Mouse (Mus musculus) embryonic facial prominence, embryonic 14.5 days (tissue): Measurements from ENCODE around the gene Pofut2. TPM values are rescaled to one million over a fixed set of nuclear protein-coding genes. Genes with fewer than 3 reads are reported as not detected.
A peak's percentile ranks its signal among the peaks of the same experiment; 100 is the strongest.

Source experiments
- ATAC-seq: fragments of 200-750 bp; cut with Nextera tagmentation; 2 replicates; pipeline ENCODE4 v1.8.0; 2017; ENCODE audit warnings: low read depth, moderate number of reproducible peaks, moderate TSS enrichment
- DNase-seq: peaks from one replicate; pipeline ENCODE4 v3.0.0-alpha.2; 2015; ENCODE audit warnings: low spot score
- H3K27ac ChIP-seq: fragments of 300-500 bp; sonication (generic); replicated peaks from 2 replicates; pipeline ENCODE4 v1.5.1; 2014; ENCODE audit warnings: low read depth, mild to moderate bottlenecking, low read length, moderate library complexity
- H3K27me3 ChIP-seq: fragments of 300-500 bp; sonication (generic); replicated peaks from 2 replicates; pipeline ENCODE4 v1.6.1; 2014; ENCODE audit warnings: low read length; ENCODE audit not compliant: control insufficient read depth, insufficient read depth
- H3K36me3 ChIP-seq: fragments of 300-500 bp; sonication (generic); 2 replicates; pipeline ENCODE4 v1.6.1; 2014; ENCODE audit warnings: low read length, mixed read lengths; ENCODE audit not compliant: control insufficient read depth, insufficient read depth
- H3K4me1 ChIP-seq: fragments of 300-500 bp; sonication (generic); 2 replicates; pipeline ENCODE4 v1.6.1; 2014; ENCODE audit warnings: antibody characterized with exemption, low read length; ENCODE audit not compliant: control insufficient read depth, insufficient read depth
- H3K4me2 ChIP-seq: fragments of 300-500 bp; sonication (generic); 2 replicates; pipeline ENCODE4 v1.6.1; 2014; ENCODE audit warnings: low read depth, mild to moderate bottlenecking, low read length, moderate library complexity, mixed read lengths
- H3K4me3 ChIP-seq: fragments of 300-500 bp; sonication (generic); 2 replicates; pipeline ENCODE4 v1.5.1; 2014; ENCODE audit warnings: low read depth, mild to moderate bottlenecking, low read length
- H3K9ac ChIP-seq: fragments of 300-500 bp; sonication (generic); 2 replicates; pipeline ENCODE4 v1.6.1; 2014; ENCODE audit warnings: low read depth, mild to moderate bottlenecking, low read length, moderate library complexity, mixed read lengths
- H3K9me3 ChIP-seq: fragments of 300-500 bp; sonication (generic); 2 replicates; pipeline ENCODE4 v1.6.1; 2016; ENCODE audit warnings: low read length; ENCODE audit not compliant: control insufficient read depth
- WGBS: fragments of 180-500 bp; shearing (Covaris S2); extraction: QIAGEN DNeasy Blood & Tissue Kit; methylation state at CpG from one replicate; pipeline ENCODE4 v1.1.7; 2014; 5-methylcytosine and 5-hydroxymethylcytosine counted together
- polyA plus RNA-seq: library from polyadenylated mRNA; unstranded; fragments of >200 nt; fragmentation: Nextera tagmentation; extraction: Ambion mirVana; gene quantifications from 2 replicates; pipeline ENCODE4 v1.2.1, GENCODE M21; 2014

The Pofut2 gene
- polyA plus RNA-seq, 1 experiment from 2014 or later, result 168 TPM

- Histone ChIP-seq H3K4me1 (no peaks in the 10 kb centered on the region), H3K9ac (no peak overlapping the region), H3K27ac (no peak overlapping the region), H3K27me3 (no peaks in the 10 kb centered on the region), H3K9me3 (no peaks in the 10 kb centered on the region), H3K36me3 (no peaks in the 10 kb centered on the region), H3K4me2 (no peak overlapping the region), H3K4me3 (no peak overlapping the region)
- DNase-seq, result peak; percentile 56
- 68% methylated on average over 14 of the region's 16 CpGs for WGBS
- ATAC-seq, result peak; percentile 63; the same call in 1 of the 2 replicates
Measured at GRCm38 (mm10) chr10:77237795-77238580, 21.0 kb upstream of the Pofut2 start.

GRCm38 (mm10) chr10:77240764-77241163, 18.3 kb upstream of the Pofut2 start:
- Histone ChIP-seq H3K9me3 (no peaks in the 10 kb centered on the region), H3K4me1 (no peaks in the 10 kb centered on the region), H3K27me3 (no peaks in the 10 kb centered on the region), H3K4me2 (no peak overlapping the region), H3K4me3 (no peak overlapping the region), H3K27ac (no peak overlapping the region), H3K9ac (no peak overlapping the region), H3K36me3 (no peaks in the 10 kb centered on the region)
- DNase-seq (no peak), ATAC-seq (no peak)
- WGBS, result 60% methylated on average over 8 of the region's 8 CpGs

- no peaks in the 10 kb centered on the region for H3K4me1 ChIP-seq
- no peaks in the 10 kb centered on the region for H3K27me3 ChIP-seq
- ATAC-seq (no peak), DNase-seq (no peak)
- no peak overlapping the region for H3K9ac ChIP-seq
- no peaks in the 10 kb centered on the region for H3K9me3 ChIP-seq
- H3K4me2 ChIP-seq, result no peak overlapping the region
- WGBS, result 85% methylated on average over 3 of the region's 3 CpGs
- no peaks in the 10 kb centered on the region for H3K36me3 ChIP-seq
- H3K4me3 ChIP-seq, result no peak overlapping the region
- H3K27ac ChIP-seq, result no peak overlapping the region
Measured at GRCm38 (mm10) chr10:77242396-77242795, 16.6 kb upstream of the Pofut2 start.

- no peak overlapping the region for H3K27ac ChIP-seq
- H3K4me3 ChIP-seq, result no peak overlapping the region
- H3K4me2 ChIP-seq, result no peak overlapping the region
- no peaks in the 10 kb centered on the region for H3K36me3 ChIP-seq
- ATAC-seq (no peak; the same call in 1 of the 2 replicates), DNase-seq (no peak)
- no peak overlapping the region for H3K9ac ChIP-seq
- 78% methylated on average over 14 of the region's 14 CpGs for WGBS
- H3K27me3 ChIP-seq, result no peaks in the 10 kb centered on the region
- H3K9me3 ChIP-seq, result no peaks in the 10 kb centered on the region
- H3K4me1 ChIP-seq, result no peaks in the 10 kb centered on the region
Measured at GRCm38 (mm10) chr10:77242871-77243270, 16.1 kb upstream of the Pofut2 start.

- Histone ChIP-seq H3K4me1 (no peaks in the 10 kb centered on the region), H3K9ac (no peak overlapping the region), H3K4me3 (no peak overlapping the region), H3K27me3 (no peaks in the 10 kb centered on the region), H3K36me3 (no peaks in the 10 kb centered on the region), H3K27ac (no peak overlapping the region), H3K9me3 (no peaks in the 10 kb centered on the region), H3K4me2 (no peak overlapping the region)
- peak; percentile 34 for DNase-seq
- peak; percentile 65; the same call in 1 of the 2 replicates for ATAC-seq
- 55% methylated on average over 11 of the region's 11 CpGs for WGBS
Measured at GRCm38 (mm10) chr10:77243572-77244161, 15.4 kb upstream of the Pofut2 start.

GRCm38 (mm10) chr10:77244777-77245176, 14.2 kb upstream of the Pofut2 start:
- no peaks in the 10 kb centered on the region for H3K4me1 ChIP-seq
- 89% methylated on average over 6 of the region's 6 CpGs for WGBS
- no peak overlapping the region for H3K4me3 ChIP-seq
- H3K36me3 ChIP-seq, result no peaks in the 10 kb centered on the region
- H3K27me3 ChIP-seq, result no peaks in the 10 kb centered on the region
- H3K9ac ChIP-seq, result no peak overlapping the region
- ATAC-seq (no peak), DNase-seq (no peak)
- no peak overlapping the region for H3K27ac ChIP-seq
- no peak overlapping the region for H3K4me2 ChIP-seq
- no peaks in the 10 kb centered on the region for H3K9me3 ChIP-seq

GRCm38 (mm10) chr10:77247048-77247447, 12.0 kb upstream of the Pofut2 start:
- H3K36me3 ChIP-seq, result no peaks in the 10 kb centered on the region
- WGBS, result 81% methylated on average over 5 of the region's 5 CpGs
- ATAC-seq, result no peak
- peaks cover 11% of the 10 kb centered on the region; the same call in 1 of the 2 replicates for H3K4me1 ChIP-seq
- H3K27me3 ChIP-seq, result no peaks in the 10 kb centered on the region
- no peak overlapping the region for H3K4me3 ChIP-seq
- H3K9me3 ChIP-seq, result no peaks in the 10 kb centered on the region
- H3K27ac ChIP-seq, result no peak overlapping the region
- no peak overlapping the region for H3K9ac ChIP-seq
- no peak overlapping the region for H3K4me2 ChIP-seq
- no peak for DNase-seq

- Histone ChIP-seq H3K4me3 (no peak overlapping the region), H3K27me3 (no peaks in the 10 kb centered on the region), H3K36me3 (no peaks in the 10 kb centered on the region), H3K4me2 (no peak overlapping the region), H3K9me3 (no peaks in the 10 kb centered on the region), H3K4me1 (peaks cover 15% of the 10 kb centered on the region; the same call in 1 of the 2 replicates), H3K27ac (no peak overlapping the region), H3K9ac (no peak overlapping the region)
- 77% methylated on average over 7 of the region's 7 CpGs for WGBS
- DNase-seq (no peak), ATAC-seq (peak; percentile 35; the same call in 1 of the 2 replicates)
Measured at GRCm38 (mm10) chr10:77247707-77248106, 11.3 kb upstream of the Pofut2 start.
